Mouse (Mus musculus) ES-E14 (cell line): Measurements from ENCODE around the gene Taf15.

Source experiments
- CHD2 ChIP-seq: IDR thresholded peaks from 2 replicates; pipeline ENCODE4 v1.6.1; 2014; ENCODE audit warnings: mild to moderate bottlenecking, low read depth, low read length, inconsistent platforms
- HCFC1 ChIP-seq: IDR thresholded peaks from 2 replicates; pipeline ENCODE4 v1.6.1; 2012; ENCODE audit warnings: low read length, inconsistent platforms, borderline replicate concordance; ENCODE audit not compliant: insufficient read depth
- ZC3H11A ChIP-seq: IDR thresholded peaks from 2 replicates; pipeline ENCODE4 v1.6.1; 2012; ENCODE audit warnings: low read depth, mild to moderate bottlenecking, inconsistent platforms, low read length, borderline replicate concordance

DNA sequence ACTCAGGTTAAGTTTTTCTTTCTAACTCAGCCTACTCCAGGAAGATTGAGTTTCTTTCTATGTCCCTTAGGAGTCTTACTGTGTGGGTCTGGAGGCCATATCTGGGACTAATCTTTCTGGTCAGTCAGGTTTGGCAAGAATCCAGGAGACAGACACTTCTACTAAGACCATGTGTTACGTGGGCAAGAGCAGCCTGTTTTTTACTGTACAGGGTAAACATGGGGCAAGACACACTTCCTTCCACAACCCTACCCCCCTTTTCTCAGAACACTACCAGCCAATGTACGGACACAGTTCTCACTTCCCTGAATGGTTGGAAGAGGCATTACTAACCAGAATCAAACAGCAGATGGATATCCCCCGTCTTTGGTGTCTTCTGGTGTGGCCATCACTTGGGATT lies 71.3 kb downstream of the Taf15 start:
- TF ChIP-seq HCFC1, result no peak
- no peak for TF ChIP-seq CHD2
- no peak for TF ChIP-seq ZC3H11A
